Mouse (Mus musculus) myocyte (in vitro differentiated cells): ENCODE results near the gene Lama4.

ENCODE experiments used
- MYOD1 ChIP-seq, 3 experiments: IDR thresholded peaks; one replicate each; pipeline ENCODE4 v1.6.1; 2011; ENCODE audit warnings: control low read depth in 2 of 3, low read depth in 2 of 3, mild to moderate bottlenecking in 2 of 3, moderate library complexity in 1 of 3; ENCODE audit not compliant: insufficient read length in 2 of 3, control insufficient read depth in 1 of 3
- MYOG ChIP-seq, 3 experiments: IDR thresholded peaks; one replicate each; pipeline ENCODE4 v1.6.1; 2011; ENCODE audit warnings: control low read depth in 2 of 3, low read depth in 2 of 3, mild to moderate bottlenecking in 2 of 3; ENCODE audit not compliant: insufficient read length in 2 of 3, control insufficient read depth in 1 of 3, insufficient read depth in 1 of 3
- POLR2A ChIP-seq: IDR thresholded peaks from one replicate; pipeline ENCODE4 v1.6.1; 2011; ENCODE audit warnings: low read depth, mild to moderate bottlenecking, control low read depth, moderate library complexity; ENCODE audit not compliant: insufficient read length
- TCF12 ChIP-seq: IDR thresholded peaks from one replicate; pipeline ENCODE4 v1.6.1; 2011; ENCODE audit warnings: mild to moderate bottlenecking, control low read depth; ENCODE audit not compliant: poor library complexity, insufficient read depth, severe bottlenecking

GRCm38 (mm10) chr10:38973016-38973415 lies 7.7 kb downstream of the Lama4 start:
- TF ChIP-seq MYOD1 (IDR thresholded peaks at IDR 0.05; ENCODE audit: control insufficient read depth in 1 of 3, insufficient read length in 2 of 3, low read depth in 2 of 3) (no peak), MYOG (IDR thresholded peaks at IDR 0.05; ENCODE audit: control insufficient read depth in 1 of 3, insufficient read depth in 1 of 3, insufficient read length in 2 of 3, low read depth in 2 of 3) (no peak), TCF12 (no peak), POLR2A (no peak)
